Mouse (Mus musculus) intestine, embryonic 14.5 days (tissue): ENCODE data around the gene Flnc. TPM values are rescaled to one million over a fixed set of nuclear protein-coding genes. Genes with fewer than 3 reads are reported as not detected.
A peak's percentile ranks its signal among the peaks of the same experiment; 100 is the strongest.

Experiments
- ATAC-seq: fragments of 200-750 bp; cut with Nextera tagmentation; replicated peaks from 2 replicates; pipeline ENCODE4 v1.8.0; 2017; ENCODE audit warnings: low read depth, moderate number of reproducible peaks, moderate TSS enrichment, moderate library complexity; ENCODE audit not compliant: low FRiP score, low TSS enrichment
- DNase-seq: peaks from one replicate; pipeline ENCODE4 v3.0.0-alpha.2; 2018; ENCODE audit warnings: low spot score
- H3K27ac ChIP-seq: fragments of 300-500 bp; sonication (generic); 2 replicates; pipeline ENCODE4 v1.5.1; 2014; ENCODE audit warnings: low read depth, mild to moderate bottlenecking, control low read depth
- H3K27me3 ChIP-seq: fragments of 300-500 bp; sonication (generic); replicated peaks from 2 replicates; pipeline ENCODE4 v1.6.1; 2014; ENCODE audit warnings: low read length, control low read depth; ENCODE audit not compliant: control insufficient read depth, insufficient read depth
- H3K36me3 ChIP-seq: fragments of 300-500 bp; sonication (generic); 2 replicates; pipeline ENCODE4 v1.6.1; 2014; ENCODE audit warnings: low read length, control low read depth; ENCODE audit not compliant: control insufficient read depth, insufficient read depth
- H3K4me1 ChIP-seq: fragments of 300-500 bp; sonication (generic); replicated peaks from 2 replicates; pipeline ENCODE4 v1.6.1; 2014; ENCODE audit warnings: low read length, control low read depth, mixed read lengths; ENCODE audit not compliant: control insufficient read depth, insufficient read depth
- H3K4me2 ChIP-seq: fragments of 300-500 bp; sonication (generic); 2 replicates; pipeline ENCODE4 v1.6.1; 2014; ENCODE audit warnings: low read length
- H3K4me3 ChIP-seq: fragments of 300-500 bp; sonication (generic); 2 replicates; pipeline ENCODE4 v1.5.1; 2014; ENCODE audit warnings: low read depth, low read length, control low read depth, mixed read lengths
- H3K9ac ChIP-seq: fragments of 300-500 bp; sonication (generic); 2 replicates; pipeline ENCODE4 v1.6.1; 2014; ENCODE audit warnings: mild to moderate bottlenecking, low read length
- H3K9me3 ChIP-seq: fragments of 300-500 bp; sonication (generic); 2 replicates; pipeline ENCODE4 v1.6.1; 2016; ENCODE audit warnings: low read length, control low read depth; ENCODE audit not compliant: control insufficient read depth
- WGBS: fragments of 180-500 bp; shearing (Covaris S2); extraction: QIAGEN DNeasy Blood & Tissue Kit; methylation state at CpG from one replicate; pipeline ENCODE4 v1.1.7; 2014; 5-methylcytosine and 5-hydroxymethylcytosine counted together
- polyA plus RNA-seq: library from polyadenylated mRNA; unstranded; fragments of >200 nt; fragmentation: Nextera tagmentation; extraction: Ambion mirVana; gene quantifications from 2 replicates; pipeline ENCODE4 v1.2.1, GENCODE M21; 2014

Gene Flnc
- polyA plus RNA-seq, 1 experiment from 2014 or later = 14.7 TPM

GRCm38 (mm10) chr6:29395910-29396713 is 36.9 kb upstream of the Flnc start, which contains the start of gene Ccdc136:
Gene Ccdc136, plus strand, starts transcription at chr6:29396309.
- H3K4me2 ChIP-seq = peak within 1 kb of the TSS; percentile 82
- 2% methylated on average over 35 of the region's 49 CpGs for WGBS
- peak within 1 kb of the TSS; percentile 57 for H3K9ac ChIP-seq
- ATAC-seq (peak; percentile 94), DNase-seq (peak; percentile 81)
- H3K4me3 ChIP-seq = peak within 1 kb of the TSS; percentile 61
- no peaks in the 10 kb centered on the region for H3K9me3 ChIP-seq
- H3K27me3 ChIP-seq = peaks cover 13% of the 10 kb centered on the region; the same call in 1 of the 2 replicates
- H3K27ac ChIP-seq = 0 out of 2 replicates have a peak within 1 kb of the TSS, but pooled peaks have one; percentile 33
- peaks cover 14% of the 10 kb centered on the region; the same call in 1 of the 2 replicates for H3K4me1 ChIP-seq
- H3K36me3 ChIP-seq = no peaks in the 10 kb centered on the region

- H3K9me3 ChIP-seq = no peaks in the 10 kb centered on the region
- H3K4me3 ChIP-seq = peak overlapping the region; percentile 61
- H3K36me3 ChIP-seq = no peaks in the 10 kb centered on the region
- H3K9ac ChIP-seq = peak overlapping the region; percentile 57
- H3K27ac ChIP-seq = 0 out of 2 replicates have a peak overlapping the region, but pooled peaks have one; percentile 33
- ATAC-seq (peak; percentile 61), DNase-seq (peak; percentile 74)
- peaks cover 14% of the 10 kb centered on the region; the same call in 1 of the 2 replicates for H3K4me1 ChIP-seq
- H3K4me2 ChIP-seq = peak overlapping the region; percentile 82
- 3% methylated on average over 21 of the region's 24 CpGs for WGBS
- peaks cover 13% of the 10 kb centered on the region; the same call in 1 of the 2 replicates for H3K27me3 ChIP-seq
Measured at GRCm38 (mm10) chr6:29396714-29397540, 36.1 kb upstream of the Flnc start.

- H3K27me3 ChIP-seq = peaks cover 13% of the 10 kb centered on the region; the same call in 1 of the 2 replicates
- WGBS = 17% methylated on average over 6 of the region's 6 CpGs
- H3K36me3 ChIP-seq = no peaks in the 10 kb centered on the region
- H3K9ac ChIP-seq = no peak overlapping the region; the same call in 1 of the 2 replicates
- DNase-seq (no peak), ATAC-seq (0 out of 2 replicates have a peak, but pooled peaks have one; percentile 9)
- H3K9me3 ChIP-seq = no peaks in the 10 kb centered on the region
- H3K4me2 ChIP-seq = peak overlapping the region; percentile 82
- H3K27ac ChIP-seq = no peak overlapping the region
- H3K4me1 ChIP-seq = peaks cover 15% of the 10 kb centered on the region; the same call in 1 of the 2 replicates
- peak overlapping the region; percentile 61 for H3K4me3 ChIP-seq
Measured at GRCm38 (mm10) chr6:29397575-29397974, 35.5 kb upstream of the Flnc start.

GRCm38 (mm10) chr6:29399851-29400250 is 33.2 kb upstream of the Flnc start:
- 89% methylated on average over 4 of the region's 4 CpGs for WGBS

GRCm38 (mm10) chr6:29402693-29403342 is 30.2 kb upstream of the Flnc start:
- no peak overlapping the region for H3K4me3 ChIP-seq
- DNase-seq = peak; percentile 70

More at GRCm38 (mm10) chr6:29399851-29400250, 33.2 kb upstream of the Flnc start:
- DNase-seq (no peak), ATAC-seq (no peak)
- Histone ChIP-seq H3K4me1 (peaks cover 18% of the 10 kb centered on the region; the same call in 1 of the 2 replicates), H3K27me3 (peaks cover 4% of the 10 kb centered on the region; the same call in 1 of the 2 replicates), H3K9ac (no peak overlapping the region), H3K36me3 (no peaks in the 10 kb centered on the region), H3K27ac (no peak overlapping the region), H3K9me3 (no peaks in the 10 kb centered on the region), H3K4me2 (no peak overlapping the region), H3K4me3 (no peak overlapping the region)

GRCm38 (mm10) chr6:29406412-29406811 is 26.6 kb upstream of the Flnc start:
- DNase-seq (no peak), ATAC-seq (no peak)
- H3K4me2 ChIP-seq = no peak overlapping the region
- no peaks in the 10 kb centered on the region for H3K27me3 ChIP-seq
- WGBS = 83% methylated on average over 6 of the region's 6 CpGs
- no peak overlapping the region for H3K9ac ChIP-seq
- H3K36me3 ChIP-seq = peaks cover 9% of the 10 kb centered on the region
- H3K4me3 ChIP-seq = no peak overlapping the region
- H3K9me3 ChIP-seq = no peaks in the 10 kb centered on the region
- no peak overlapping the region for H3K27ac ChIP-seq
- 0 out of 2 replicates have a peak, but pooled peaks cover 4% of the 10 kb centered on the region for H3K4me1 ChIP-seq

More at GRCm38 (mm10) chr6:29402693-29403342, 30.2 kb upstream of the Flnc start:
- H3K36me3 ChIP-seq = no peaks in the 10 kb centered on the region; the same call in 1 of the 2 replicates
- H3K4me1 ChIP-seq = 0 out of 2 replicates have a peak, but pooled peaks cover 4% of the 10 kb centered on the region
- H3K4me2 ChIP-seq = peak overlapping the region; percentile 39
- no peak overlapping the region for H3K9ac ChIP-seq
- no peak overlapping the region for H3K27ac ChIP-seq
- ATAC-seq = 0 out of 2 replicates have a peak, but pooled peaks have one; percentile 32
- no peaks in the 10 kb centered on the region for H3K9me3 ChIP-seq
- WGBS = 7% methylated on average over 34 of the region's 34 CpGs
- H3K27me3 ChIP-seq = no peaks in the 10 kb centered on the region

GRCm38 (mm10) chr6:29415446-29415845 is 17.6 kb upstream of the Flnc start:
- 86% methylated on average over 9 of the region's 9 CpGs for WGBS
- no peak for DNase-seq
- H3K27ac ChIP-seq = no peak overlapping the region

GRCm38 (mm10) chr6:29420596-29420995 is 12.5 kb upstream of the Flnc start:
- no peak for DNase-seq
- ATAC-seq = no peak
- H3K4me1 ChIP-seq = no peaks in the 10 kb centered on the region
- no peak overlapping the region for H3K27ac ChIP-seq
- no peak overlapping the region for H3K9ac ChIP-seq
- 78% methylated on average over 2 of the region's 2 CpGs for WGBS
- H3K4me3 ChIP-seq = no peak overlapping the region
- no peaks in the 10 kb centered on the region for H3K27me3 ChIP-seq
- H3K4me2 ChIP-seq = no peak overlapping the region
- H3K9me3 ChIP-seq = no peaks in the 10 kb centered on the region
- 0 out of 2 replicates have a peak, but pooled peaks cover 5% of the 10 kb centered on the region for H3K36me3 ChIP-seq

More at GRCm38 (mm10) chr6:29415446-29415845, 17.6 kb upstream of the Flnc start:
- Histone ChIP-seq H3K27me3 (no peaks in the 10 kb centered on the region), H3K9me3 (no peaks in the 10 kb centered on the region), H3K36me3 (peaks cover 16% of the 10 kb centered on the region), H3K4me2 (no peak overlapping the region), H3K4me1 (no peaks in the 10 kb centered on the region), H3K9ac (no peak overlapping the region), H3K4me3 (no peak overlapping the region)
- ATAC-seq = no peak
